Mouse (Mus musculus) myocyte (in vitro differentiated cells): ENCODE data around the gene Meiob.

Experiments
- E2F4 ChIP-seq: IDR thresholded peaks from one replicate; pipeline ENCODE4 v1.6.1; 2011; ENCODE audit warnings: mild to moderate bottlenecking, control low read depth, moderate library complexity; ENCODE audit not compliant: insufficient read depth
- TCF12 ChIP-seq: IDR thresholded peaks from one replicate; pipeline ENCODE4 v1.6.1; 2011; ENCODE audit warnings: mild to moderate bottlenecking, control low read depth; ENCODE audit not compliant: poor library complexity, insufficient read depth, severe bottlenecking

- TF ChIP-seq E2F4 (no peak), TCF12 (no peak)
Observed at GRCm38 (mm10) chr17:24877336-24878116, 73.4 kb downstream of the Meiob start.
